Mouse (Mus musculus): Measurements from ENCODE around the gene Slc9a9.

GRCm38 (mm10) chr9:94740841-94741240 is 71.1 kb downstream of the Slc9a9 start:
- no peak for TF ChIP-seq CTCF (IDR thresholded peaks at IDR 0.05; ENCODE audit: insufficient read depth, low read length)
- no peak for TF ChIP-seq POLR2A (IDR thresholded peaks at IDR 0.05; ENCODE audit: borderline replicate concordance, extremely low read depth, low read depth, low read length)
